Mouse (Mus musculus) brain, embryonic 14.5 days (tissue): ENCODE measurements at regions not wholly inside any gene's neighbourhood (a gene's known extent, or its start where the extent isn't known, plus 50 kb on each side); places are given as distances from the start of the nearest gene placed in this dataset.

Source experiments
- CTCF ChIP-seq: fragments of 200-500 bp; IDR thresholded peaks from 2 replicates; pipeline ENCODE4 v1.5.1; 2012; ENCODE audit warnings: inconsistent platforms, mild to moderate bottlenecking, moderate library complexity, borderline replicate concordance; ENCODE audit not compliant: insufficient read depth, insufficient read length; ENCODE audit errors: extremely low read depth
- POLR2A ChIP-seq: fragments of 200-500 bp; IDR thresholded peaks from 2 replicates; pipeline ENCODE4 v1.6.1; 2012; ENCODE audit warnings: mild to moderate bottlenecking, inconsistent platforms, borderline replicate concordance; ENCODE audit not compliant: poor library complexity, insufficient read depth, insufficient read length, severe bottlenecking; ENCODE audit errors: extremely low read depth

DNA sequence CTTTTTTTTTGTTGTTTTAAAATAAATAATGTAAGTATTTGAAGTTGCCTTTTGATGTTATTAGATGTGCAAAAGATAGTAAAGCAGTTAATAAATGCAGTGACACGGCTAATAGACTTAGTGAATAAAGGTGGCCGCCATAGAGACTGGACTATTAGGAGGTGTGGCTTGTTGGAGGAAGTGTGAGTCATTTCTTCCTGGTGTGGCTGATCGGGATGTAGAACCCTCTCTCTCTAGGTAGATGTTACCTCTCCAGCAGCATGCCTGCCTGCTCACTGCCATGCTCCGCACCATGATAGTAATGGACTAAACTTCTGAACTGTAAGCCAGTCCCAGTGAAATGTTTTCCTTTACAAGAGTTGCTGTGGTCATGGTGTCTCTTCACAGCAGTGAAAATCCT lies 323.6 kb downstream of the 1810013L24Rik start:
- TF ChIP-seq CTCF (no peak), POLR2A (no peak)
